Mouse (Mus musculus) intestine, embryonic 15.5 days (tissue): Measurements from ENCODE around the gene Bsn. TPM values are rescaled to one million over a fixed set of nuclear protein-coding genes. Genes with fewer than 3 reads are reported as not detected.
A peak's percentile ranks its signal among the peaks of the same experiment; 100 is the strongest.
"Not testable (repeated sequence)": the region's sequence is repeated elsewhere in the genome, so short reads cannot be mapped to it uniquely, and the experiment has no call there.

Source experiments
- ATAC-seq: fragments of 200-750 bp; cut with Nextera tagmentation; 2 replicates; pipeline ENCODE4 v1.8.0; 2017; ENCODE audit warnings: moderate TSS enrichment, moderate library complexity
- H3K27ac ChIP-seq: fragments of 300-500 bp; sonication (generic); 2 replicates; pipeline ENCODE4 v1.5.1; 2015; ENCODE audit warnings: mild to moderate bottlenecking, inconsistent platforms
- H3K27me3 ChIP-seq: fragments of 300-500 bp; sonication (generic); replicated peaks from 2 replicates; pipeline ENCODE4 v1.6.1; 2015; ENCODE audit warnings: inconsistent platforms
- H3K36me3 ChIP-seq: fragments of 300-500 bp; sonication (generic); 2 replicates; pipeline ENCODE4 v1.6.1; 2015; ENCODE audit warnings: inconsistent platforms
- H3K4me1 ChIP-seq: fragments of 300-500 bp; sonication (generic); replicated peaks from 2 replicates; pipeline ENCODE4 v1.6.1; 2015; ENCODE audit warnings: inconsistent platforms
- H3K4me2 ChIP-seq: fragments of 300-500 bp; sonication (generic); replicated peaks from 2 replicates; pipeline ENCODE4 v1.6.1; 2015; ENCODE audit warnings: mild to moderate bottlenecking, inconsistent platforms
- H3K4me3 ChIP-seq: fragments of 300-500 bp; sonication (generic); replicated peaks from 2 replicates; pipeline ENCODE4 v1.5.1; 2015; ENCODE audit warnings: inconsistent platforms
- H3K9ac ChIP-seq: fragments of 300-500 bp; sonication (generic); 2 replicates; pipeline ENCODE4 v1.6.1; 2015; ENCODE audit warnings: inconsistent platforms
- H3K9me3 ChIP-seq: fragments of 300-500 bp; sonication (generic); 2 replicates; pipeline ENCODE4 v1.6.1; 2016; ENCODE audit warnings: inconsistent platforms
- WGBS: fragments of 180-500 bp; shearing (Covaris S2); methylation state at CpG from one replicate; pipeline ENCODE4 v1.1.7; 2015; 5-methylcytosine and 5-hydroxymethylcytosine counted together
- polyA plus RNA-seq: library from polyadenylated mRNA; unstranded; fragments of >200 nt; fragmentation: Nextera tagmentation; extraction: Ambion mirVana; gene quantifications from 2 replicates; pipeline ENCODE4 v1.2.1, GENCODE M21; 2015

The Bsn gene
- polyA plus RNA-seq, 1 experiment from 2014 or later, result 4.7 TPM

DNA sequence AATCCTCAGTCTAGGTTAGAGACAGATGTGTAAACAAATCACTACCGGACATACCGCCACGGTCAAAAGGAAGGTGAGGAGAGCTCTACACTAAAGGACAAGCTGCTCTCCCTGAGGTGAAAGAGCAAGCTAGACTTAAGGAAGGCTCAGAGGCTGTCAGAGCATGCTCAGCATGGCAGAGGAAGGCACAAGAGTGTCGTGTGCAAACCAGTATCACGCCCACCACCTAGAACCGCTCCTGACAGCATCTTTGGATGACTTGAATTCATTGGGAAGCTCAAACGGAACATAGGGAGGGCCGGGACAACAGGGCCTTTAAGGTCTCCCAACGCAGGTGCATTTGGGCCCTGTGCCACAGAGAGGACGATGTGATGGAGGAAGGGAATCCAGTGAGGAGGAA is 48.8 kb downstream of the Bsn start:
- H3K27me3 ChIP-seq, result no peaks in the 10 kb centered on the region
- 82% methylated on average over 10 of the region's 10 CpGs for WGBS
- H3K4me1 ChIP-seq, result peaks cover 4% of the 10 kb centered on the region; the same call in 1 of the 2 replicates
- ATAC-seq, result no peak
- H3K36me3 ChIP-seq, result no peaks in the 10 kb centered on the region
- no peak overlapping the region for H3K4me3 ChIP-seq
- H3K9ac ChIP-seq, result no peak overlapping the region
- no peaks in the 10 kb centered on the region for H3K9me3 ChIP-seq
- H3K4me2 ChIP-seq, result no peak overlapping the region
- H3K27ac ChIP-seq, result no peak overlapping the region

DNA sequence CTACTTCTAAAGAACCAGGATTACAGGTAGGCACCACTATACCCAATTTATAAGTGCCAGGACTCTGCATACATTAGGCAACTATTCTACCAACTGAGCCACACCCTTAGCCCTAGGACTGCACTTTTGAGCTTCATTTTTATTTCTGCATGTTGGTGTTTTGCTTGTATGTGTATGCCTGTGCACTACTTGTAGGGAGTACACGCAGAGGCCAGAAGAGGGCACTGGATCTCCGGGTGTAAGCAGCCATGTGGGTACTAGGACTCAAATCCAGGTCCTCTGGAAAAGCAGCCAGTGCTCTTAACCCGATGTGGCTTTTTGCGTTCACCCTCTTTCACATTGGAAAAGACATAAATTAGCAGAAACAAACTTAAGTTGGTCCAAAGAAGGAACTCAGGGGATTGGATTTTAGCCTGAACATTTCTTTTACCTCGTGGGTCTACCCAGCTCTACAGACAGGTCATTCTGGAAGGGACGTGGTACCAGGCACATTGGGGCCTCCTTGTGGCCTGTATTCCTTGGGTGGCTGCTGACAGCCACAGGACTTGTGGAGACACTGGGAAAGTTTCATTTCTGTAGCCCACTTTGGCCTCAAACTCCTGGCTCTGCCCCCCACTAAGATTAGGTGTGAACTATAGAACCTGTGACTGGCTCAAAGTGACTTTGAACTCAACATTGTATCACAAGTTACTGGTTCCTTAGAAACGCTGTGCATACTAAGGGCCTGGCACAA is 50.1 kb downstream of the Bsn start:
- H3K4me2 ChIP-seq, result no peak overlapping the region
- ATAC-seq, result no peak
- H3K4me1 ChIP-seq, result peaks cover 4% of the 10 kb centered on the region; the same call in 1 of the 2 replicates
- H3K9me3 ChIP-seq, result no peaks in the 10 kb centered on the region
- no peak overlapping the region for H3K27ac ChIP-seq
- no peak overlapping the region for H3K9ac ChIP-seq
- H3K4me3 ChIP-seq, result no peak overlapping the region
- no peaks in the 10 kb centered on the region for H3K27me3 ChIP-seq
- no peaks in the 10 kb centered on the region for H3K36me3 ChIP-seq
- WGBS, result 83% methylated on average over 7 of the region's 7 CpGs

DNA sequence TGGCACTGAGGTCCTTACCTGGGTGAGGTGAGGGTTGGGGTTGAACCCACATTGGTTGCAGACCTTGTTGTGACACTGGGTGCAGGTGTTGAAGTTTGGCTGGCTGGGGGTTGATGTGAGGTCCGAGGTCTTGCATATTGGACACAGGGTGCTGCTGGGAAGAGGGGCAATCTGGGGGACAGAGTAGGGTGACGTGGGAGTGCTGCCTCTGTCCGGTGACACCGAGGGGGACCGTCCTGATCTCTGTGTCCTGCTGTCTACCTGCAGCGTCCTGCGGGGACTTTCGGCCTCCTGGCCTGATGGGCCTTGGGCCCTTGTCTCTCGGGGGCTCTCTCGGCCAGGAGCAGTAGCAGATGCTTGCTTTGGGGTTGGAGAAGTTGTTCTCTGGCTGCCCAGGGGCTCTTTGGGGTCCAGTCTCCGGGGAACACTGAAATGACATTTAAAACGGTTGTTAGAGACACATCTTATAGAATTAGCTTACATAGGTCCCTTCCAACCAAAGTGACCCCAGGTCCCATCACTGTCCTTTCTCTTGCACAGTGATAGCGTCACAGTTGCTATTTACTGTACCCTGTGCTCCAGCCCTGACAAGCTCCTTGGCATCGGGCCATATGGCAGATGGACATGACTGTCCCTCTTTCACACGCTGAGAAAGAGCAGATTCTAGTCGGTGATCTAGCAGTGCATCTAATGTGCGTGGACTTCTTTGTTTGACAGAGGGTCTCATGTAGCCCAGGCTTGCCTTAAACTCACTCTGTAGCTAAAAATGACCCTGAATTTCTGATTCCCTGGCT is 50.8 kb downstream of the Bsn start:
- Histone ChIP-seq H3K4me2 (no peak overlapping the region), H3K9ac (no peak overlapping the region), H3K27me3 (no peaks in the 10 kb centered on the region), H3K36me3 (no peaks in the 10 kb centered on the region), H3K4me3 (no peak overlapping the region), H3K9me3 (no peaks in the 10 kb centered on the region), H3K27ac (no peak overlapping the region), H3K4me1 (peaks cover 4% of the 10 kb centered on the region; the same call in 1 of the 2 replicates)
- 86% methylated on average over 17 of the region's 17 CpGs for WGBS
- no peak for ATAC-seq

DNA sequence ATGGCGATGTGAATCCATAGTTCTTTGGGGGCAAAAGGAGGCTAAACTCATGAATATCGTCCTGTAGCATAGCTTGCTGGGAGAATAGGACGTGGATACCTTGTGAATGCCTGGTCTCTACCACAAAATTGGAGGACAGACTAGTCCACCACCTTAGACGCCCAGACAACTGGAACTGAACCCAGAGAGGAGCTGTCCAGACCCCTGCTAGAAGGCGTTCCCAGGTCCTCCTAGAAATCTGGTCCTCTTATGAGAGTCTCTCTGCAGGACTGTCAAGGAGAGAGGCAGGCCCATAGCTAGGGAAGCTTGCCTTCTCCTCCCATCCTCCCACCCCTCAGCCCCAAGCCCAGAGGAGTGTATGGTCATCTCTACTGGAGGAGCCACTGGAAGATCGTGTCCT is 52.1 kb downstream of the Bsn start:
- Histone ChIP-seq H3K27me3 (no peaks in the 10 kb centered on the region), H3K4me2 (no peak overlapping the region), H3K4me3 (no peak overlapping the region), H3K36me3 (no peaks in the 10 kb centered on the region), H3K4me1 (0 out of 2 replicates have a peak, but pooled peaks cover 4% of the 10 kb centered on the region), H3K9ac (no peak overlapping the region), H3K27ac (no peak overlapping the region), H3K9me3 (no peaks in the 10 kb centered on the region)
- 76% methylated on average over 6 of the region's 6 CpGs for WGBS
- no peak for ATAC-seq

- H3K27me3 ChIP-seq, result no peaks in the 10 kb centered on the region
- H3K4me1 ChIP-seq, result 0 out of 2 replicates have a peak, but pooled peaks cover 4% of the 10 kb centered on the region
- peak; percentile 68 for ATAC-seq
- H3K4me2 ChIP-seq, result peak overlapping the region; percentile 6; the same call in 1 of the 2 replicates
- 32% methylated on average over 17 of the region's 17 CpGs for WGBS
- H3K4me3 ChIP-seq, result no peak overlapping the region
- no peak overlapping the region for H3K9ac ChIP-seq
- 0 out of 2 replicates have a peak overlapping the region, but pooled peaks have one; percentile 32 for H3K27ac ChIP-seq
- H3K36me3 ChIP-seq, result no peaks in the 10 kb centered on the region
- no peaks in the 10 kb centered on the region for H3K9me3 ChIP-seq
Measured at GRCm38 (mm10) chr9:108137523-108137922, 52.7 kb downstream of the Bsn start.

- peak; percentile 34; the same call in 1 of the 2 replicates for ATAC-seq
Measured at GRCm38 (mm10) chr9:108136930-108137462, 53.2 kb downstream of the Bsn start.

GRCm38 (mm10) chr9:108136225-108136624 is 54.0 kb downstream of the Bsn start:
- no peak for ATAC-seq
- Histone ChIP-seq H3K9me3 (no peaks in the 10 kb centered on the region), H3K9ac (no peak overlapping the region), H3K4me1 (0 out of 2 replicates have a peak, but pooled peaks cover 4% of the 10 kb centered on the region), H3K27ac (no peak overlapping the region), H3K27me3 (no peaks in the 10 kb centered on the region), H3K36me3 (no peaks in the 10 kb centered on the region), H3K4me3 (no peak overlapping the region), H3K4me2 (no peak overlapping the region)
- WGBS, result 57% methylated on average over 1 of the region's 1 CpGs

More at GRCm38 (mm10) chr9:108136930-108137462, 53.2 kb downstream of the Bsn start:
- Histone ChIP-seq H3K27ac (0 out of 2 replicates have a peak overlapping the region, but pooled peaks have one; percentile 32), H3K9ac (no peak overlapping the region), H3K4me1 (0 out of 2 replicates have a peak, but pooled peaks cover 4% of the 10 kb centered on the region), H3K27me3 (no peaks in the 10 kb centered on the region), H3K9me3 (no peaks in the 10 kb centered on the region), H3K36me3 (no peaks in the 10 kb centered on the region), H3K4me3 (no peak overlapping the region), H3K4me2 (peak overlapping the region; percentile 6; the same call in 1 of the 2 replicates)
- 72% methylated on average over 6 of the region's 6 CpGs for WGBS

GRCm38 (mm10) chr9:108135679-108136078 is 54.5 kb downstream of the Bsn start:
- not testable (repeated sequence) for H3K4me3 ChIP-seq, H3K9me3 ChIP-seq, H3K4me2 ChIP-seq, ATAC-seq, H3K27ac ChIP-seq, H3K36me3 ChIP-seq, H3K9ac ChIP-seq, H3K4me1 ChIP-seq, H3K27me3 ChIP-seq
- 90% methylated on average over 3 of the region's 3 CpGs for WGBS

DNA sequence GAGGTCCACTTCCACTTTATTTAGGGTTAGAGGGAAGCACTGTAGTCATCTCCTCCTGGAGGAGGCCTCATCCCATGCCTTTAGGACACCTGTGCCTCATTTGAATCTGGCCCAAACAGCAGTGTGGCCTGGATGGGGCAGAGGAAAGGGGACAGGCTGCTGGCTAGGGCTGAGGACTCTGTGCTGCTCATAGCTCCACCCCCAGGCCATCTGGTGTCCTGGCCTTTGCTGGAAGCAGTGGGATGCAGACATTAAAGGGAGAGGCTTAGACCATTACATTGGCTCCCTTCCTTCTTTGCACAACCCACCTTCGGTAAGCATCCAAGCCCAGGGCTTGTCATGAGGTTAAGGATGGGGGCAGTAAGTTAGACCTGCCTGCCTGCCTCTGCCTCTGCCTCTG is 56.7 kb downstream of the Bsn start:
- H3K9ac ChIP-seq, result no peak overlapping the region
- no peak for ATAC-seq
- no peak overlapping the region for H3K4me3 ChIP-seq
- H3K27me3 ChIP-seq, result no peaks in the 10 kb centered on the region
- WGBS, result 50% methylated on average over 1 of the region's 1 CpGs
- 0 out of 2 replicates have a peak, but pooled peaks cover 4% of the 10 kb centered on the region for H3K4me1 ChIP-seq
- H3K4me2 ChIP-seq, result no peak overlapping the region
- H3K36me3 ChIP-seq, result no peaks in the 10 kb centered on the region
- H3K9me3 ChIP-seq, result no peaks in the 10 kb centered on the region
- no peak overlapping the region for H3K27ac ChIP-seq

GRCm38 (mm10) chr9:108132373-108132772 is 57.8 kb downstream of the Bsn start:
- no peak overlapping the region for H3K4me3 ChIP-seq
- WGBS, result 90% methylated on average over 3 of the region's 3 CpGs
- no peak overlapping the region for H3K9ac ChIP-seq
- H3K9me3 ChIP-seq, result no peaks in the 10 kb centered on the region
- no peaks in the 10 kb centered on the region for H3K27me3 ChIP-seq
- H3K36me3 ChIP-seq, result no peaks in the 10 kb centered on the region
- no peaks in the 10 kb centered on the region for H3K4me1 ChIP-seq
- no peak overlapping the region for H3K4me2 ChIP-seq
- no peak for ATAC-seq
- no peak overlapping the region for H3K27ac ChIP-seq

- Histone ChIP-seq H3K4me1 (peaks cover under 1% of the 10 kb centered on the region; the same call in 1 of the 2 replicates), H3K27me3 (no peaks in the 10 kb centered on the region), H3K4me2 (no peak overlapping the region), H3K27ac (no peak overlapping the region), H3K4me3 (no peak overlapping the region), H3K9me3 (no peaks in the 10 kb centered on the region), H3K36me3 (no peaks in the 10 kb centered on the region), H3K9ac (no peak overlapping the region)
- no peak for ATAC-seq
- WGBS, result 85% methylated on average over 5 of the region's 5 CpGs
Measured at GRCm38 (mm10) chr9:108131502-108131901, 58.7 kb downstream of the Bsn start.
